Mouse (Mus musculus) C2C12 (cell line): ENCODE data around the gene Pcbd1.

Experiments
- CEBPB ChIP-seq: IDR thresholded peaks from one replicate; pipeline ENCODE4 v1.6.1; 2011; ENCODE audit warnings: low read depth, mild to moderate bottlenecking, control low read depth, moderate library complexity
- CTCF ChIP-seq: IDR thresholded peaks from one replicate; pipeline ENCODE4 v1.5.1; 2011; ENCODE audit not compliant: control insufficient read depth, insufficient read depth, insufficient read length
- MYOD1 ChIP-seq: IDR thresholded peaks from one replicate; pipeline ENCODE4 v1.6.1; 2011; ENCODE audit warnings: low read depth; ENCODE audit not compliant: control insufficient read depth, insufficient read length
- USF1 ChIP-seq: IDR thresholded peaks from one replicate; pipeline ENCODE4 v1.6.1; 2011; ENCODE audit warnings: low read depth, mild to moderate bottlenecking, control low read depth, moderate library complexity

DNA sequence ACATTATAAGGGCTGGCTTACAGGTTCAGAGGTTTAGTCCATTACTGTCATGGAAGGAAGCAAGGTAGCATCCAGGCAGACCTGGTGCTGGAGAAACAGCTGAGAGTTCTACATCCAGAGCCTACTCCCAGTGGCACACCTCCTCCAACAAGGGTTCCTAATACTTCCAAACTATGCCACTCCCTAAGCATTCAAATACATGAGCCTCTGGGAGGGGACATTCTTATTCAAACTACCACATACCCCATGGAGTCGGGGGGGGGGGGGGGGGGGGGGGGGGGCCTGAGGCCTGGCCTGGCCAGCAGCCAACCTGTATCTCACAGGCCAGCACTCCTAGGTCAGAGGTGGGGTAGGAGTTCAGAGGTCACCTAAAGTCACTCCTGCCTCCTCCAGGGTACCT lies 30.0 kb upstream of the Pcbd1 start:
- TF ChIP-seq CTCF (no peak), USF1 (no peak), MYOD1 (no peak), CEBPB (no peak)
